Mouse (Mus musculus) lung, adult 2 months (tissue): ENCODE measurements at regions not wholly inside any gene's neighbourhood (a gene's known extent, or its start where the extent isn't known, plus 50 kb on each side); places are given as distances from the start of the nearest gene placed in this dataset.

Source experiments
- CTCF ChIP-seq: fragments of 200-500 bp; IDR thresholded peaks from 2 replicates; pipeline ENCODE4 v1.5.1; 2011; ENCODE audit warnings: mild to moderate bottlenecking, low read length, control low read depth; ENCODE audit not compliant: insufficient read depth
- POLR2A ChIP-seq: fragments of 200-500 bp; IDR thresholded peaks from 2 replicates; pipeline ENCODE4 v1.6.1; 2011; ENCODE audit warnings: low read depth, mild to moderate bottlenecking, control low read depth, low read length, borderline replicate concordance; ENCODE audit errors: extremely low read depth

- TF ChIP-seq POLR2A (no peak), CTCF (no peak)
Observed at GRCm38 (mm10) chr12:106308291-106308955, 298.4 kb downstream of the Vrk1 start.
